Mouse (Mus musculus) ES-Bruce4 (cell line): ENCODE results near the gene Adam10. TPM values are rescaled to one million over a fixed set of nuclear protein-coding genes. Genes with fewer than 3 reads are reported as not detected.

Experiments used
- H3K27ac ChIP-seq: 2 replicates; pipeline ENCODE4 v1.5.1; 2012; ENCODE audit warnings: low read length, inconsistent platforms; ENCODE audit not compliant: insufficient read depth
- H3K27me3 ChIP-seq: 2 replicates; pipeline ENCODE4 v1.6.1; 2012; ENCODE audit warnings: mild to moderate bottlenecking, low read length, inconsistent platforms; ENCODE audit not compliant: control insufficient read depth, poor library complexity, insufficient read depth, severe bottlenecking
- H3K36me3 ChIP-seq: 2 replicates; pipeline ENCODE4 v1.6.1; 2012; ENCODE audit warnings: inconsistent platforms, mild to moderate bottlenecking, low read length, moderate library complexity; ENCODE audit not compliant: control insufficient read depth, poor library complexity, insufficient read depth, severe bottlenecking
- H3K4me1 ChIP-seq: one replicate; pipeline ENCODE4 v1.8.1; 2011; ENCODE audit warnings: low read length; ENCODE audit not compliant: control insufficient read depth, insufficient read depth
- H3K4me3 ChIP-seq: 2 replicates; pipeline ENCODE4 v1.5.1; 2011; ENCODE audit warnings: low read depth, mild to moderate bottlenecking, low read length
- H3K9ac ChIP-seq: 2 replicates; pipeline ENCODE4 v1.6.1; 2012; ENCODE audit warnings: low read depth, mild to moderate bottlenecking, inconsistent platforms; ENCODE audit not compliant: poor library complexity, severe bottlenecking
- H3K9me3 ChIP-seq: replicated peaks from 2 replicates; pipeline ENCODE4 v1.6.1; 2012; ENCODE audit warnings: mild to moderate bottlenecking, low read length, inconsistent platforms; ENCODE audit not compliant: control insufficient read depth, poor library complexity, insufficient read depth, severe bottlenecking
- CTCF ChIP-seq: IDR thresholded peaks from one replicate; pipeline ENCODE4 v1.8.1; 2011; ENCODE audit warnings: low read depth, low read length
- EP300 ChIP-seq: IDR thresholded peaks from 2 replicates; pipeline ENCODE4 v1.6.1; 2011; ENCODE audit warnings: low read depth, low read length; ENCODE audit not compliant: insufficient read depth
- POLR2A ChIP-seq: IDR thresholded peaks from one replicate; pipeline ENCODE4 v1.8.1; 2011; ENCODE audit warnings: low read length; ENCODE audit not compliant: insufficient read depth
- polyA plus RNA-seq: library from polyadenylated mRNA; stranded (reverse); fragments of >200 nt; gene quantifications from 2 replicates; pipeline ENCODE4 v1.2.4, GENCODE M21; 2011; ENCODE audit warnings: low read depth; ENCODE audit not compliant: missing spikeins, insufficient read depth, insufficient read length

Adam10 gene
- polyA plus RNA-seq, 1 experiment, result 34.8 TPM

GRCm38 (mm10) chr9:70657013-70657967 is 21.5 kb upstream of the Adam10 start, which contains the start of gene Mindy2:
Gene Mindy2, minus strand, starts transcription at chr9:70657174.
- Histone ChIP-seq H3K9ac (peak within 1 kb of the TSS; percentile 62), H3K9me3 (no peaks in the 10 kb centered on the region), H3K27ac (no peak within 1 kb of the TSS), H3K4me3 (peak within 1 kb of the TSS; percentile 87), H3K27me3 (no peaks in the 10 kb centered on the region), H3K4me1 (no peaks in the 10 kb centered on the region), H3K36me3 (no peaks in the 10 kb centered on the region)
- TF ChIP-seq EP300 (no peak), POLR2A (no peak), CTCF (no peak)

- no peaks in the 10 kb centered on the region for H3K9me3 ChIP-seq
- no peaks in the 10 kb centered on the region for H3K4me1 ChIP-seq
- no peak overlapping the region for H3K27ac ChIP-seq
- no peaks in the 10 kb centered on the region for H3K36me3 ChIP-seq
- no peak overlapping the region for H3K4me3 ChIP-seq
- H3K9ac ChIP-seq, result no peak overlapping the region
- H3K27me3 ChIP-seq, result no peaks in the 10 kb centered on the region
- TF ChIP-seq EP300, result no peak
- TF ChIP-seq CTCF, result no peak
- no peak for TF ChIP-seq POLR2A
These were observed 20.5 kb upstream of the Adam10 start for GRCm38 (mm10) chr9:70658266-70658665.

- no peak for TF ChIP-seq EP300
- no peak for TF ChIP-seq POLR2A
- TF ChIP-seq CTCF, result no peak
- Histone ChIP-seq H3K9me3 (no peaks in the 10 kb centered on the region), H3K4me1 (no peaks in the 10 kb centered on the region), H3K27me3 (no peaks in the 10 kb centered on the region), H3K4me3 (no peak overlapping the region), H3K36me3 (no peaks in the 10 kb centered on the region), H3K9ac (no peak overlapping the region), H3K27ac (no peak overlapping the region)
These were observed 13.9 kb upstream of the Adam10 start for GRCm38 (mm10) chr9:70664847-70665246.

GRCm38 (mm10) chr9:70665372-70666145 is 13.2 kb upstream of the Adam10 start:
- Histone ChIP-seq H3K27ac (no peak overlapping the region), H3K27me3 (no peaks in the 10 kb centered on the region)

GRCm38 (mm10) chr9:70666811-70667210 is 12.0 kb upstream of the Adam10 start:
- H3K9ac ChIP-seq, result no peak overlapping the region
- H3K36me3 ChIP-seq, result no peaks in the 10 kb centered on the region
- H3K27me3 ChIP-seq, result no peaks in the 10 kb centered on the region
- no peak overlapping the region for H3K27ac ChIP-seq
- no peaks in the 10 kb centered on the region for H3K9me3 ChIP-seq
- no peak for TF ChIP-seq CTCF
- no peak for TF ChIP-seq EP300
- H3K4me1 ChIP-seq, result no peaks in the 10 kb centered on the region
- H3K4me3 ChIP-seq, result no peak overlapping the region

More at GRCm38 (mm10) chr9:70665372-70666145, 13.2 kb upstream of the Adam10 start:
- H3K9ac ChIP-seq, result no peak overlapping the region
- no peaks in the 10 kb centered on the region for H3K36me3 ChIP-seq
- H3K4me3 ChIP-seq, result no peak overlapping the region
- TF ChIP-seq CTCF, result peak; percentile 14
- no peak for TF ChIP-seq EP300
- H3K9me3 ChIP-seq, result no peaks in the 10 kb centered on the region
- no peaks in the 10 kb centered on the region for H3K4me1 ChIP-seq

- H3K36me3 ChIP-seq, result no peaks in the 10 kb centered on the region
- no peak overlapping the region for H3K4me3 ChIP-seq
- H3K4me1 ChIP-seq, result no peaks in the 10 kb centered on the region
- no peak overlapping the region for H3K9ac ChIP-seq
- no peak overlapping the region for H3K27ac ChIP-seq
- TF ChIP-seq CTCF (peak; percentile 30), EP300 (no peak)
- no peaks in the 10 kb centered on the region for H3K27me3 ChIP-seq
- no peaks in the 10 kb centered on the region for H3K9me3 ChIP-seq
These were observed 10.7 kb upstream of the Adam10 start for GRCm38 (mm10) chr9:70668048-70668447.
